Mouse (Mus musculus) heart, adult 2 months (tissue): Measurements from ENCODE around the gene Syt15.

ENCODE experiments used
- CTCF ChIP-seq: fragments of 200-600 bp; IDR thresholded peaks from 2 replicates; pipeline ENCODE4 v1.8.1; 2022; ENCODE audit warnings: antibody characterized with exemption, mild to moderate bottlenecking, moderate library complexity
- EP300 ChIP-seq: fragments of 200-500 bp; IDR thresholded peaks from 2 replicates; pipeline ENCODE4 v1.6.1; 2011; ENCODE audit warnings: low read depth, low read length, control low read depth; ENCODE audit not compliant: insufficient read depth
- POLR2A ChIP-seq: fragments of 200-500 bp; IDR thresholded peaks from 2 replicates; pipeline ENCODE4 v1.6.1; 2011; ENCODE audit warnings: mild to moderate bottlenecking, low read depth, low read length, control low read depth; ENCODE audit not compliant: insufficient read depth

DNA sequence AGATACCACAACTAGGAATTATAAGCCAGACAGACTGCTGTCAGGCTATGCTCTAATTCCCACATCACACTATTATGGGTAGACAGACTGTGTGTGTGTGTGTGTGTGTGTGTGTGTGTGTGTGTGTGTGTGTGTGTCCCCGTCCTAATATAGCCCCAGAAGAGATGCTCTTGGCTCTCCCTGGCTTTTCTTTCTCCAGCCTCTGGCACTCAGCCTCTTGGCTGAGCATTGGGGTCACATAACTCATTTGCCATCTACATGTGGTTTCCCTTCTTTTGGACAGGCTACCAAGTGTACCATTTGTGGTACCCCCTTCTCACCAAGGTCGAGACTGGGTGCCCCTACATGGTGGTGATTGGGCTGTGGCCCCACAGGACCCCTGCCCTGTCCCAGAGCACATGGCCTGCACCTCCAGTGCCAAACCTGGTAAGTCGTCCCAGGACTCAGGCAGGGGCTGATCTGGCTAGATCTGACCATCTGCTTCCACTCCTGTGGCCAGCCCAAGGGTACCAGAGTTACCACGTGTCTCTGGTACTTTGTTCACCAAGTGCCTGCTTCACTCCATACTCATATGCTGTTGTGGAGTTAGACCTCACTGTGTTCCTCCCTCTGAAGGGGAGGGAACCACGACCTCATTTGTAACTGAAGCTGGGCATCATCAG is 2.2 kb downstream of the Syt15 start:
- TF ChIP-seq EP300 (no peak), CTCF (no peak), POLR2A (no peak)
